Comparison of ENCODE assay signal across 12 mouse cellular contexts in genomic region chr10:19936961-19937708, GRCm38 (mm10). TPM values are rescaled to one million over a fixed set of nuclear protein-coding genes. Genes with fewer than 3 reads are reported as not detected.
DNase-seq lines count a peak whose midpoint lies in the region; ATAC-seq and TF ChIP-seq lines count a peak whose summit lies in the region.
"Had no signal": no experiment of that assay in that cellular context is flagged by ENCODE, and none has a peak within 500 bp of the region (broad histone marks: within the 10 kb centered on the region; RNA-seq: fewer than 3 reads in every experiment).

No protein-coding gene starts in this region.

- no peak overlapping the region for H3K9ac ChIP-seq in intestine, postnatal 0 days (ENCODE audit: low read depth, low read length)
- H3K9ac ChIP-seq in stomach, embryonic 16.5 days (ENCODE audit: low read length): no peak overlapping the region
- no peak overlapping the region for H3K9ac ChIP-seq in midbrain, embryonic 15.5 days
- H3K9ac ChIP-seq: hindbrain, embryonic 12.5 days had no signal

- no peaks in the 10 kb centered on the region for H3K9me3 ChIP-seq in intestine, postnatal 0 days (ENCODE audit: control insufficient read depth)
- H3K9me3 ChIP-seq in stomach, embryonic 16.5 days (replicated peaks; ENCODE audit: control insufficient read depth, low read length): no peaks in the 10 kb centered on the region
- no peaks in the 10 kb centered on the region for H3K9me3 ChIP-seq in midbrain, embryonic 15.5 days
- H3K9me3 ChIP-seq: hindbrain, embryonic 12.5 days had no signal

- H3K4me1 ChIP-seq in intestine, postnatal 0 days (replicated peaks; ENCODE audit: control insufficient read depth, insufficient read depth, low read length): no peaks in the 10 kb centered on the region
- H3K4me1 ChIP-seq in stomach, embryonic 16.5 days (ENCODE audit: control insufficient read depth, insufficient read depth, low read length): peaks cover 17% of the 10 kb centered on the region; the same call in 1 of the 2 replicates
- H3K4me1 ChIP-seq in midbrain, embryonic 15.5 days: peaks cover 17% of the 10 kb centered on the region

- peak; percentile 46 for DNase-seq in kidney, adult 11 months
- DNase-seq in kidney, postnatal 10 days: no peak
- DNase-seq in testis, postnatal 10 days (ENCODE audit: low spot score): peak; percentile 30
- no peak for DNase-seq in testis, postnatal 14 days (ENCODE audit: low spot score)
- DNase-seq in yolk sac, embryonic 10.5 days (ENCODE audit: low spot score): no peak
- DNase-seq: adrenal gland, adult 8-10 months; cerebellum, postnatal 25 days had no signal

- H3K27me3 ChIP-seq in intestine, postnatal 0 days (replicated peaks; ENCODE audit: control insufficient read depth, insufficient read depth, low read length): no peaks in the 10 kb centered on the region
- no peaks in the 10 kb centered on the region for H3K27me3 ChIP-seq in stomach, embryonic 16.5 days (ENCODE audit: control insufficient read depth, insufficient read depth, low read length)
- peaks cover 14% of the 10 kb centered on the region; the same call in 1 of the 2 replicates for H3K27me3 ChIP-seq in midbrain, embryonic 15.5 days (replicated peaks)

- WGBS in intestine, postnatal 0 days: 62% methylated on average over 9 of the region's 9 CpGs
- 60% methylated on average over 9 of the region's 9 CpGs for WGBS in stomach, embryonic 16.5 days
- WGBS in midbrain, embryonic 15.5 days: 70% methylated on average over 9 of the region's 9 CpGs

- H3K4me3 ChIP-seq in intestine, postnatal 0 days (ENCODE audit: low read depth, low read length): no peak overlapping the region
- H3K4me3 ChIP-seq in stomach, embryonic 16.5 days (replicated peaks; ENCODE audit: low read length): peak overlapping the region; percentile 15
- H3K4me3 ChIP-seq in midbrain, embryonic 15.5 days: no peak overlapping the region
- H3K4me3 ChIP-seq: hindbrain, embryonic 12.5 days had no signal

- H3K27ac ChIP-seq in intestine, postnatal 0 days (ENCODE audit: low read depth, low read length): no peak overlapping the region
- no peak overlapping the region for H3K27ac ChIP-seq in stomach, embryonic 16.5 days (ENCODE audit: low read length)
- H3K27ac ChIP-seq in midbrain, embryonic 15.5 days: no peak overlapping the region
- H3K27ac ChIP-seq: hindbrain, embryonic 12.5 days had no signal

- TF ChIP-seq CTCF in intestine, postnatal 0 days (IDR thresholded peaks at IDR 0.05; ENCODE audit: low read depth): no peak

- peak overlapping the region; percentile 7; the same call in 1 of the 2 replicates for H3K4me2 ChIP-seq in intestine, postnatal 0 days (replicated peaks; ENCODE audit: low read depth)
- H3K4me2 ChIP-seq in stomach, embryonic 16.5 days (ENCODE audit: low read depth, low read length): peak overlapping the region; percentile 36
- no peak overlapping the region for H3K4me2 ChIP-seq in midbrain, embryonic 15.5 days
- H3K4me2 ChIP-seq: hindbrain, embryonic 12.5 days; midbrain, embryonic 11.5 days had no signal

- no peaks in the 10 kb centered on the region for H3K36me3 ChIP-seq in intestine, postnatal 0 days (ENCODE audit: control insufficient read depth, insufficient read depth)
- H3K36me3 ChIP-seq in stomach, embryonic 16.5 days (ENCODE audit: control insufficient read depth, insufficient read depth, low read length): no peaks in the 10 kb centered on the region
- no peaks in the 10 kb centered on the region for H3K36me3 ChIP-seq in midbrain, embryonic 15.5 days (replicated peaks)
- H3K36me3 ChIP-seq: hindbrain, embryonic 12.5 days had no signal

- ATAC-seq in intestine, postnatal 0 days: no peak
- ATAC-seq in stomach, embryonic 16.5 days (ENCODE audit: insufficient read depth, low FRiP score): no peak
- no peak for ATAC-seq in midbrain, embryonic 15.5 days (replicated peaks)

RNA-seq across cellular contexts. Expression of gene Map3k5, which starts 2.9 kb away (rescaled TPM):
- 1.5 and 1.8 TPM in 2 replicates for polyA plus RNA-seq in intestine, postnatal 0 days (2015; fragmentation: Nextera tagmentation; extraction: Ambion mirVana)
- 2.6 and 2.7 TPM in 2 replicates for polyA plus RNA-seq in stomach, embryonic 16.5 days (2015; fragmentation: Nextera tagmentation; extraction: Ambion mirVana)
- polyA plus RNA-seq in midbrain, embryonic 15.5 days (2015; fragmentation: Nextera tagmentation; extraction: Ambion mirVana): 1.1 and 1.3 TPM in 2 replicates

RNA-seq across cellular contexts. Expression of gene Pex7, which starts 29.6 kb away (rescaled TPM):
- polyA plus RNA-seq in intestine, postnatal 0 days (2015; fragmentation: Nextera tagmentation; extraction: Ambion mirVana): 61.7 and 63.8 TPM in 2 replicates
- polyA plus RNA-seq in stomach, embryonic 16.5 days (2015; fragmentation: Nextera tagmentation; extraction: Ambion mirVana): 41.3 and 42.7 TPM in 2 replicates
- 26.8 and 27.4 TPM in 2 replicates for polyA plus RNA-seq in midbrain, embryonic 15.5 days (2015; fragmentation: Nextera tagmentation; extraction: Ambion mirVana)

Comparison
In these comparisons a context has a peak if more than half of its experiments do, and no peak if none do; other contexts are left out.
1. DNase-seq: peak in kidney, adult 11 months (single experiment) and testis, postnatal 10 days (single experiment); none in kidney, postnatal 10 days (single experiment), testis, postnatal 14 days (single experiment) and yolk sac, embryonic 10.5 days (single experiment).